14 mouse cellular contexts compared by ENCODE assay signal in the genomic region with DNA sequence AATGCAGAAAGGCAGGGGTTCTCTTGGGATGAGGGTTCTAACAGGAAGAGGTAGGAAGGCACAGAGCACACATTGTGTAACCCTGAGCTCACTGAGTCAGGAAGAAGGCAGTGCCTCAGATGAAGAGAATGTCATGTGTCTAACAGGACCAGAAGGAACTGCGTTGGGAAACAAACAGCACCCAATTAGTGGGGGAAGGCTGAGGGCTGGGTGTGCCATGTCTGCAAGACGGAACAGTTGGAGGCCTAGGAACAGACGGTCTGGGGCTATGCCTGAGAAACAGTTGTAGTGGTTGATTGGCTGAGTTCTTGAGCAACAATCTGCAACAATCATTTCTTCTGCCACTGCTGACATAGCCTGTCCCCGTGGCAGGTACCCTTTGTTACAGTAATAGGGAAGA. TPM values are rescaled to one million over a fixed set of nuclear protein-coding genes. Genes with fewer than 3 reads are reported as not detected.
DNase-seq lines count a peak whose midpoint lies in the region; ATAC-seq lines count a peak whose summit lies in the region.
"Had no signal": no experiment of that assay in that cellular context is flagged by ENCODE, and none has a peak within 500 bp of the region (broad histone marks: within the 10 kb centered on the region; RNA-seq: fewer than 3 reads in every experiment).

No protein-coding gene starts in this region.

- no peak for DNase-seq in liver
- peak; percentile 25 for DNase-seq in ZHBTc4 (ENCODE audit: low read depth, low spot score)
- DNase-seq in ovary, postnatal 14 days (ENCODE audit: low spot score) = no peak
- no peak for DNase-seq in adrenal gland, adult (ENCODE audit: inconsistent age in 2 of 2, low spot score in 1 of 2)
- DNase-seq: cerebellum, adult 9-10 months; gastrocnemius, postnatal 10 days; kidney, adult 8-10 months; thymus, postnatal 4 days had no signal

- H3K36me3 ChIP-seq in liver, embryonic 15.5 days (replicated peaks) = no peaks in the 10 kb centered on the region
- H3K36me3 ChIP-seq: embryonic facial prominence, embryonic 10.5 days; neural tube, embryonic 13.5 days had no signal

- H3K27ac ChIP-seq in liver, embryonic 15.5 days (replicated peaks) = no peak overlapping the region
- H3K27ac ChIP-seq: embryonic facial prominence, embryonic 10.5 days; neural tube, embryonic 13.5 days had no signal

- H3K4me3 ChIP-seq in liver, embryonic 15.5 days (replicated peaks) = no peak overlapping the region
- H3K4me3 ChIP-seq: embryonic facial prominence, embryonic 10.5 days; neural tube, embryonic 13.5 days had no signal

- 48% methylated on average over 4 of the region's 4 CpGs for WGBS in liver, embryonic 15.5 days (ENCODE audit: insufficient replicate concordance)

- no peaks in the 10 kb centered on the region for H3K9me3 ChIP-seq in liver, embryonic 15.5 days (replicated peaks)
- H3K9me3 ChIP-seq: embryonic facial prominence, embryonic 10.5 days; neural tube, embryonic 13.5 days had no signal

- ATAC-seq in liver, embryonic 15.5 days (ENCODE audit: insufficient read depth) = peak; percentile 52
- ATAC-seq in granulocyte monocyte progenitor cell, adult 5-6 weeks (replicated peaks; ENCODE audit: poor library complexity, severe bottlenecking) = peak; percentile 92
- ATAC-seq in megakaryocyte progenitor cell, adult 5-6 weeks (replicated peaks; ENCODE audit: poor library complexity) = peak; percentile 94
- ATAC-seq: midbrain, embryonic 16.5 days had no signal

- 0 out of 2 replicates have a peak, but pooled peaks cover 2% of the 10 kb centered on the region for H3K4me1 ChIP-seq in liver, embryonic 15.5 days (replicated peaks)

- H3K4me2 ChIP-seq in liver, embryonic 15.5 days = no peak overlapping the region
- H3K4me2 ChIP-seq: neural tube, embryonic 13.5 days had no signal

- H3K9ac ChIP-seq in liver, embryonic 15.5 days = no peak overlapping the region
- H3K9ac ChIP-seq: neural tube, embryonic 13.5 days had no signal

- H3K27me3 ChIP-seq in liver, embryonic 15.5 days = no peaks in the 10 kb centered on the region
- H3K27me3 ChIP-seq: neural tube, embryonic 13.5 days had no signal

RNA-seq across cellular contexts. Expression of gene Gab1, which starts 38.8 kb away (rescaled TPM):
- 7.1 and 7.2 TPM in 2 replicates for polyA plus RNA-seq in liver, embryonic 15.5 days (2015; fragmentation: Nextera tagmentation; extraction: Ambion mirVana)
- 1.8 and 3.6 TPM in 2 replicates for total RNA-seq in granulocyte monocyte progenitor cell, adult 5-6 weeks (2014; fragmentation: Nextera tagmentation)
- total RNA-seq in granulocyte monocyte progenitor cell, adult 5-6 weeks (2017) = 1.8 and 2.4 TPM in 2 replicates
- total RNA-seq in megakaryocyte progenitor cell, adult 5-6 weeks (2015) = 3.5 and 6.0 TPM in 2 replicates
- 2.7 and 3.0 TPM in 2 replicates for total RNA-seq in megakaryocyte progenitor cell, adult 5-6 weeks (2017)
